Mouse (Mus musculus): Measurements from ENCODE around the gene Lrig1.
"Not testable (repeated sequence)": the region's sequence is repeated elsewhere in the genome, so short reads cannot be mapped to it uniquely, and the experiment has no call there.

The Lrig1 gene

GRCm38 (mm10) chr6:94575526-94576166, 124.3 kb downstream of the Lrig1 start:
- DNase-seq (ENCODE audit: low spot score in 2 of 2), result no peak

- no peak for DNase-seq (ENCODE audit: low spot score in 2 of 2)
These were observed 131.9 kb downstream of the Lrig1 start for GRCm38 (mm10) chr6:94568040-94568439.

- no peak for DNase-seq (ENCODE audit: low spot score in 2 of 2)
These were observed 134.2 kb downstream of the Lrig1 start for GRCm38 (mm10) chr6:94565766-94566165.

- DNase-seq (ENCODE audit: low spot score in 2 of 2), result no peak
These were observed 136.6 kb downstream of the Lrig1 start for GRCm38 (mm10) chr6:94563203-94563940.

- no peak for DNase-seq (ENCODE audit: low spot score in 2 of 2)
These were observed 138.6 kb downstream of the Lrig1 start for GRCm38 (mm10) chr6:94561346-94561745.

- no peak for DNase-seq (ENCODE audit: low spot score in 2 of 2)
These were observed 139.1 kb downstream of the Lrig1 start for GRCm38 (mm10) chr6:94560896-94561295.

GRCm38 (mm10) chr6:94558603-94559002, 141.4 kb downstream of the Lrig1 start:
- not testable (repeated sequence) for DNase-seq (ENCODE audit: low spot score in 2 of 2)

All from right cerebral cortex, postnatal 36 days (tissue).